Mouse (Mus musculus) liver, embryonic 11.5 days (tissue): Measurements from ENCODE around the gene Lrguk. TPM values are rescaled to one million over a fixed set of nuclear protein-coding genes. Genes with fewer than 3 reads are reported as not detected.

ENCODE experiments used
- ATAC-seq: fragments of 200-750 bp; cut with Nextera tagmentation; replicated peaks from 2 replicates; pipeline ENCODE4 v1.8.0; 2017; ENCODE audit warnings: moderate number of reproducible peaks, mild to moderate bottlenecking, moderate TSS enrichment, moderate library complexity; ENCODE audit not compliant: low FRiP score
- DNase-seq: peaks from one replicate; pipeline ENCODE4 v3.0.0-alpha.2; 2017; ENCODE audit warnings: low spot score
- H3K27ac ChIP-seq: fragments of 300-500 bp; sonication (generic); 2 replicates; pipeline ENCODE4 v1.5.1; 2014; ENCODE audit warnings: mild to moderate bottlenecking, low read depth, low read length, control low read depth
- H3K27me3 ChIP-seq: fragments of 300-500 bp; sonication (generic); replicated peaks from 2 replicates; pipeline ENCODE4 v1.6.1; 2014; ENCODE audit warnings: low read length, mixed read lengths; ENCODE audit not compliant: control insufficient read depth, insufficient read depth
- H3K36me3 ChIP-seq: fragments of 300-500 bp; sonication (generic); 2 replicates; pipeline ENCODE4 v1.6.1; 2014; ENCODE audit warnings: mild to moderate bottlenecking, low read length, moderate library complexity, mixed read lengths; ENCODE audit not compliant: control insufficient read depth, insufficient read depth
- H3K4me1 ChIP-seq: fragments of 300-500 bp; sonication (generic); replicated peaks from 2 replicates; pipeline ENCODE4 v1.6.1; 2014; ENCODE audit warnings: low read length, mixed read lengths; ENCODE audit not compliant: control insufficient read depth, insufficient read depth
- H3K4me2 ChIP-seq: fragments of 300-500 bp; sonication (generic); 2 replicates; pipeline ENCODE4 v1.6.1; 2014; ENCODE audit warnings: mild to moderate bottlenecking, control low read depth, moderate library complexity
- H3K4me3 ChIP-seq: fragments of 300-500 bp; sonication (generic); 2 replicates; pipeline ENCODE4 v1.5.1; 2014; ENCODE audit warnings: low read depth, low read length, control low read depth
- H3K9ac ChIP-seq: fragments of 300-500 bp; sonication (generic); 2 replicates; pipeline ENCODE4 v1.6.1; 2014; ENCODE audit warnings: low read depth, low read length, control low read depth
- H3K9me3 ChIP-seq: fragments of 300-500 bp; sonication (generic); 2 replicates; pipeline ENCODE4 v1.6.1; 2016; ENCODE audit warnings: low read length, inconsistent platforms, mixed read lengths; ENCODE audit not compliant: control insufficient read depth
- WGBS: fragments of 180-500 bp; shearing (Covaris S2); extraction: QIAGEN DNeasy Blood & Tissue Kit; methylation state at CpG from one replicate; pipeline ENCODE4 v1.1.7; 2014; 5-methylcytosine and 5-hydroxymethylcytosine counted together
- polyA plus RNA-seq: library from polyadenylated mRNA; unstranded; fragments of >200 nt; fragmentation: Nextera tagmentation; extraction: Ambion mirVana; gene quantifications from 2 replicates; pipeline ENCODE4 v1.2.1, GENCODE M21; 2014

The Lrguk gene
- polyA plus RNA-seq, 1 experiment from 2014 or later: 0.67 TPM

- H3K4me3 ChIP-seq: no peak overlapping the region
- H3K27me3 ChIP-seq: no peaks in the 10 kb centered on the region
- H3K9ac ChIP-seq: no peak overlapping the region
- peaks cover 5% of the 10 kb centered on the region; the same call in 1 of the 2 replicates for H3K4me1 ChIP-seq
- DNase-seq (no peak), ATAC-seq (no peak)
- H3K9me3 ChIP-seq: no peaks in the 10 kb centered on the region
- H3K4me2 ChIP-seq: no peak overlapping the region
- 0 out of 2 replicates have a peak, but pooled peaks cover 2% of the 10 kb centered on the region for H3K36me3 ChIP-seq
- no peak overlapping the region for H3K27ac ChIP-seq
- WGBS: 91% methylated on average over 12 of the region's 12 CpGs
These were observed 142.7 kb downstream of the Lrguk start for GRCm38 (mm10) chr6:34171748-34172457.

GRCm38 (mm10) chr6:34173251-34173650 lies 144.0 kb downstream of the Lrguk start:
- H3K9me3 ChIP-seq: no peaks in the 10 kb centered on the region
- H3K9ac ChIP-seq: no peak overlapping the region
- no peak overlapping the region for H3K27ac ChIP-seq
- no peaks in the 10 kb centered on the region for H3K27me3 ChIP-seq
- WGBS: 93% methylated on average over 12 of the region's 12 CpGs
- no peaks in the 10 kb centered on the region for H3K36me3 ChIP-seq
- H3K4me3 ChIP-seq: no peak overlapping the region
- peaks cover 5% of the 10 kb centered on the region; the same call in 1 of the 2 replicates for H3K4me1 ChIP-seq
- H3K4me2 ChIP-seq: no peak overlapping the region
- no peak for ATAC-seq
- no peak for DNase-seq

- WGBS: 63% methylated on average over 8 of the region's 8 CpGs
- no peak for DNase-seq
- Histone ChIP-seq H3K27me3 (no peaks in the 10 kb centered on the region), H3K4me1 (peaks cover 5% of the 10 kb centered on the region; the same call in 1 of the 2 replicates), H3K36me3 (no peaks in the 10 kb centered on the region), H3K4me3 (no peak overlapping the region), H3K9ac (no peak overlapping the region), H3K27ac (no peak overlapping the region), H3K9me3 (no peaks in the 10 kb centered on the region), H3K4me2 (no peak overlapping the region)
- no peak for ATAC-seq
These were observed 145.5 kb downstream of the Lrguk start for GRCm38 (mm10) chr6:34174715-34175114.

GRCm38 (mm10) chr6:34176111-34176863 lies 147.0 kb downstream of the Lrguk start:
- Histone ChIP-seq H3K36me3 (no peaks in the 10 kb centered on the region), H3K9ac (peak overlapping the region; percentile 88), H3K27me3 (no peaks in the 10 kb centered on the region), H3K9me3 (no peaks in the 10 kb centered on the region), H3K27ac (peak overlapping the region; percentile 84), H3K4me3 (peak overlapping the region; percentile 90), H3K4me1 (peaks cover 5% of the 10 kb centered on the region; the same call in 1 of the 2 replicates), H3K4me2 (peak overlapping the region; percentile 74)
- 1% methylated on average over 29 of the region's 29 CpGs for WGBS
- DNase-seq (no peak), ATAC-seq (peak; percentile 76)

GRCm38 (mm10) chr6:34176864-34177247 lies 147.6 kb downstream of the Lrguk start, which contains the start of gene Slc35b4:
Slc35b4 (minus strand) TSS chr6:34177111.
- under 1% methylated on average over 29 of the region's 29 CpGs for WGBS
- Histone ChIP-seq H3K9ac (peak within 1 kb of the TSS; percentile 88), H3K4me1 (peaks cover 5% of the 10 kb centered on the region; the same call in 1 of the 2 replicates), H3K4me2 (peak within 1 kb of the TSS; percentile 74), H3K36me3 (no peaks in the 10 kb centered on the region), H3K9me3 (no peaks in the 10 kb centered on the region), H3K27me3 (no peaks in the 10 kb centered on the region), H3K27ac (peak within 1 kb of the TSS; percentile 84), H3K4me3 (peak within 1 kb of the TSS; percentile 90)
- DNase-seq (peak; percentile 87), ATAC-seq (peak; percentile 100)

GRCm38 (mm10) chr6:34179007-34179406 lies 149.8 kb downstream of the Lrguk start:
- H3K4me3 ChIP-seq: no peak overlapping the region
- no peak for ATAC-seq
- H3K9me3 ChIP-seq: no peaks in the 10 kb centered on the region
- H3K4me1 ChIP-seq: peaks cover 5% of the 10 kb centered on the region; the same call in 1 of the 2 replicates
- H3K36me3 ChIP-seq: no peaks in the 10 kb centered on the region
- H3K9ac ChIP-seq: no peak overlapping the region
- no peaks in the 10 kb centered on the region for H3K27me3 ChIP-seq
- no peak overlapping the region for H3K27ac ChIP-seq
- 81% methylated on average over 3 of the region's 3 CpGs for WGBS
- no peak for DNase-seq
- no peak overlapping the region for H3K4me2 ChIP-seq

- Histone ChIP-seq H3K4me3 (no peak overlapping the region), H3K4me1 (peaks cover 5% of the 10 kb centered on the region; the same call in 1 of the 2 replicates), H3K4me2 (no peak overlapping the region), H3K9ac (no peak overlapping the region), H3K27ac (no peak overlapping the region), H3K36me3 (no peaks in the 10 kb centered on the region), H3K9me3 (no peaks in the 10 kb centered on the region), H3K27me3 (no peaks in the 10 kb centered on the region)
- ATAC-seq: no peak
- WGBS: 82% methylated on average over 4 of the region's 4 CpGs
- no peak for DNase-seq
These were observed 150.7 kb downstream of the Lrguk start for GRCm38 (mm10) chr6:34179911-34180310.

- no peak overlapping the region for H3K4me3 ChIP-seq
- H3K4me2 ChIP-seq: no peak overlapping the region
- DNase-seq (no peak), ATAC-seq (no peak)
- H3K9me3 ChIP-seq: no peaks in the 10 kb centered on the region
- H3K36me3 ChIP-seq: no peaks in the 10 kb centered on the region
- no peaks in the 10 kb centered on the region; the same call in 1 of the 2 replicates for H3K4me1 ChIP-seq
- H3K27ac ChIP-seq: no peak overlapping the region
- H3K9ac ChIP-seq: no peak overlapping the region
- H3K27me3 ChIP-seq: no peaks in the 10 kb centered on the region
- 50% methylated on average over 3 of the region's 3 CpGs for WGBS
These were observed 152.7 kb downstream of the Lrguk start for GRCm38 (mm10) chr6:34181961-34182360.
